Mouse (Mus musculus) embryonic fibroblast, embryonic 13.5 days (primary cell): Measurements from ENCODE around the gene Rbfox3. TPM values are rescaled to one million over a fixed set of nuclear protein-coding genes. Genes with fewer than 3 reads are reported as not detected.
A peak's percentile ranks its signal among the peaks of the same experiment; 100 is the strongest.

Source experiments
- H3K27ac ChIP-seq: 2 replicates; pipeline ENCODE4 v1.5.1; 2012; ENCODE audit warnings: low read length, control low read depth, inconsistent platforms; ENCODE audit not compliant: insufficient read depth
- H3K4me1 ChIP-seq: 2 replicates; pipeline ENCODE4 v1.6.1; 2011; ENCODE audit warnings: low read length; ENCODE audit not compliant: control insufficient read depth, insufficient read depth
- H3K4me3 ChIP-seq: 2 replicates; pipeline ENCODE4 v1.5.1; 2011; ENCODE audit warnings: mild to moderate bottlenecking, control low read depth, low read length; ENCODE audit not compliant: insufficient read depth
- CTCF ChIP-seq: IDR thresholded peaks from 2 replicates; pipeline ENCODE4 v1.5.1; 2011; ENCODE audit warnings: mild to moderate bottlenecking, control low read depth, low read length, moderate library complexity, borderline replicate concordance; ENCODE audit not compliant: insufficient read depth
- POLR2A ChIP-seq: IDR thresholded peaks from 2 replicates; pipeline ENCODE4 v1.6.1; 2011; ENCODE audit warnings: low read depth, mild to moderate bottlenecking, control low read depth, low read length, moderate library complexity
- polyA plus RNA-seq: library from polyadenylated mRNA; stranded (reverse); fragments of >200 nt; gene quantifications from 2 replicates; pipeline ENCODE4 v1.2.4, GENCODE M21; 2011; ENCODE audit warnings: low read depth; ENCODE audit not compliant: missing spikeins, insufficient read length

Rbfox3 gene
- polyA plus RNA-seq, 1 experiment, result not detected

- Histone ChIP-seq H3K27ac (no peak overlapping the region), H3K4me1 (no peaks in the 10 kb centered on the region), H3K4me3 (no peak overlapping the region)
- no peak for TF ChIP-seq POLR2A
- TF ChIP-seq CTCF, result no peak
Measured at GRCm38 (mm10) chr11:118666172-118666571, 245.2 kb downstream of the Rbfox3 start.

DNA sequence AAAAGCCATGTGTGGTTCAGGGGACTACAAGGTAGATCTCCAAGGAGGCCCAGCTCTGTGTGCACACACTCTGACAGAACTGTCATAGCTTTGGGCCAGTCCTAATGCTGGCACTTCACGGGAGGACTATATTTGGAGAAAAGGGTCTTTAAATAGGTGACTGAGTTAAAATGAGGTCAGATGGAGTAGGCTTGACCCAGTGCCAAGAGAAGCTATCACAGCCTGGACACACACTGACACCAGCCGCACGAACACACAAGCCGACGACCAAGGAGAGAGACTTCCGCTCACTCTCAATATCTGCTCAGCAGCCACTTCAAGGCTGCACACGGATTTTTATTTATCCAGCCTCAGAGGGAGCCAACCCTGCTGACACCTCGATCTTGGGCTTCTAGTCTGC is 248.1 kb downstream of the Rbfox3 start:
- TF ChIP-seq CTCF, result no peak
- no peak for TF ChIP-seq POLR2A
- H3K4me3 ChIP-seq, result no peak overlapping the region
- no peak overlapping the region for H3K27ac ChIP-seq
- H3K4me1 ChIP-seq, result no peaks in the 10 kb centered on the region

DNA sequence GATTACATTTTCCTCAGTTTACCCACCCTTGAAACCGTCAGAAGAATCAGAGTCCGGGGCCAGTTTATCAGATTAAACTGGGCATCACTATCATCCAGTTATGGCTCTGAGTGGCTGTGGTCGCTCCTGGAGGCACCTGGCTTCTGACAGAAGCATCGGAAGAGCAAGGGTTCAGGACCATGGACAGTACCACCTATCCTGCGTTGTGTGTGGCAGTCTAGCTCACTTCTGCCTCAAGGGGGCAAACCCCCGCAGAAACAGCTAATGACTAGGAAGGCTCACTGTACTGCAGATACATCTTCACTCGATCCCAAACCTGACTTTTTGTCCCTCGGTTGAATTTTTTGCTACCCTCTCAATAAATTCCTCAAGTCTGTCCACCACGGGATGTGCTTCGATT is 252.1 kb downstream of the Rbfox3 start:
- Histone ChIP-seq H3K4me3 (no peak overlapping the region), H3K4me1 (no peaks in the 10 kb centered on the region), H3K27ac (no peak overlapping the region)
- TF ChIP-seq CTCF, result peak; percentile 62; the same call in 1 of the 2 replicates
- no peak for TF ChIP-seq POLR2A

DNA sequence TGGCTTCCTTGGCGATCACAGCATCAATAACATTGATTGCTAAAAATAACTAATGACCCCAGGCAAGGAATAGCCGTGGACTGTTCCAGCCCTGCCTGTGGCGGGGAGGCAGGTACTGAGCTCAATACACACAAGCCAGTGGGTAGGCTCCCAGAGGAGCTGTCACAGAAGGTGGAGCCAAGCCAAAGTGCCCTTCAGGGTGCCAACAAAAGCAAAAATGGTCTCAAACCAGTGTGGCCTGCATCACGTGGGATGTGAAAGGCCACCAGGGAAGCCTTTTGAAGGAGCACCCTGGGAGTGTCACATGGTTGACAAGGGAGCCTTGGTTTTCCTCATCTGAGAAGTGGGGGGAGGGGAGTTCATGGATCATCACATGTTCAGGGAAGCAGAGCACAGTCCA is 255.6 kb downstream of the Rbfox3 start:
- Histone ChIP-seq H3K4me1 (no peaks in the 10 kb centered on the region), H3K4me3 (no peak overlapping the region), H3K27ac (no peak overlapping the region)
- TF ChIP-seq CTCF, result no peak
- no peak for TF ChIP-seq POLR2A

GRCm38 (mm10) chr11:118653521-118654318 is 257.7 kb downstream of the Rbfox3 start:
- Histone ChIP-seq H3K4me1 (no peaks in the 10 kb centered on the region), H3K4me3 (no peak overlapping the region), H3K27ac (no peak overlapping the region)
- TF ChIP-seq CTCF (no peak), POLR2A (no peak)

- Histone ChIP-seq H3K27ac (no peak overlapping the region), H3K4me1 (no peaks in the 10 kb centered on the region), H3K4me3 (no peak overlapping the region)
- TF ChIP-seq CTCF (no peak), POLR2A (no peak)
Measured at GRCm38 (mm10) chr11:118652401-118653240, 258.8 kb downstream of the Rbfox3 start.

GRCm38 (mm10) chr11:118648369-118648768 is 263.0 kb downstream of the Rbfox3 start:
- H3K27ac ChIP-seq, result no peak overlapping the region
- H3K4me1 ChIP-seq, result no peaks in the 10 kb centered on the region
- no peak overlapping the region for H3K4me3 ChIP-seq
- TF ChIP-seq POLR2A (no peak), CTCF (peak; percentile 27; the same call in 1 of the 2 replicates)

- Histone ChIP-seq H3K4me1 (no peaks in the 10 kb centered on the region), H3K4me3 (no peak overlapping the region), H3K27ac (no peak overlapping the region)
- no peak for TF ChIP-seq POLR2A
- TF ChIP-seq CTCF, result no peak
Measured at GRCm38 (mm10) chr11:118646864-118647263, 264.5 kb downstream of the Rbfox3 start.

- no peak overlapping the region for H3K4me3 ChIP-seq
- H3K27ac ChIP-seq, result no peak overlapping the region
- H3K4me1 ChIP-seq, result no peaks in the 10 kb centered on the region
- no peak for TF ChIP-seq POLR2A
- TF ChIP-seq CTCF, result no peak
Measured at GRCm38 (mm10) chr11:118645158-118645557, 266.2 kb downstream of the Rbfox3 start.

DNA sequence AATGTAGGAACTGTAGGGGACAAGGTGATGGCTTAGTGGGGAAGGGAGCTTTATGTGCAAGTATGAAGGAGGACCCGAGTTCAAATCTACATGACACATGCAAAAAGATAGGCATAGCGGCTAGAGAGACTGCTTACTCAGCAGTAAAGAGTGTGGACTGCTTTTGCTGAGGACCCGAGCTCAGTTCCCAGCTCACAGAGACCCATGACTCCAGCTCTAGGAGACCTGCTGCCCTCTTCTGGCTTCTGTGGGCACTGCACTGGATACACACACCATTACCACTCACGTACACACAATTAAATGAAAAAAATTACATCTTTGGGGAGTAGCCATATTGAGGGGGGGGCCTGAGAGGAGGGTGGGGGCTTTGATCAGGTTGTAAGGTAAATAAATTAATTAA is 270.7 kb downstream of the Rbfox3 start:
- H3K4me1 ChIP-seq, result no peaks in the 10 kb centered on the region
- no peak for TF ChIP-seq POLR2A
- TF ChIP-seq CTCF, result no peak
- no peak overlapping the region for H3K27ac ChIP-seq
- no peak overlapping the region for H3K4me3 ChIP-seq
